Mouse (Mus musculus) embryo, embryonic 11 days (tissue): ENCODE measurements at regions not wholly inside any gene's neighbourhood (a gene's known extent, or its start where the extent isn't known, plus 50 kb on each side); places are given as distances from the start of the nearest gene placed in this dataset.
A peak's percentile ranks its signal among the peaks of the same experiment; 100 is the strongest.
"Not testable (repeated sequence)": the region's sequence is repeated elsewhere in the genome, so short reads cannot be mapped to it uniquely, and the experiment has no call there.

Experiments
- DNase-seq: peaks from one replicate; pipeline ENCODE4 v3.0.0-alpha.2; 2015

DNA sequence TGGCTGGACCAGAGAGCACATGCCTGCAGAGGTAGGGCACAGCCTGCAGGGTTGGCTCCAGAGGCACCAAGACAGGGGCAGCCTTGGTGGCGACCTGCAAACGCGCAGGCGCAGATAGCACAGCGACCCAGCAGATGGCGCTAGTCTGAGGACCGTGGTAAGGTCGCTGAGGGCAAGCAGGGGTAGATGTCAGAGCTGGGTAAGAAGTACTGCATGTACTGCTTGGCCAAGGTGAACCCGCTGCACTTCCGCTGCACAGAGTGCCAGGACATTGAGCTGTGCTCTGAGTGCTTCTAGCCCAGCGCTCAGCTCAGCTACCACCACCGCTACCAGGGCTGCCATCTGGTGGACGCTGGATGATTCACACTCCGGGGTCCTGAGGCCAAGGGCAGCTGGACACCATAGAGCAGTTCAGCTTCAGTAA, 68.3 kb downstream of the Hsp90b1 start:
- peak; percentile 85 for DNase-seq

DNA sequence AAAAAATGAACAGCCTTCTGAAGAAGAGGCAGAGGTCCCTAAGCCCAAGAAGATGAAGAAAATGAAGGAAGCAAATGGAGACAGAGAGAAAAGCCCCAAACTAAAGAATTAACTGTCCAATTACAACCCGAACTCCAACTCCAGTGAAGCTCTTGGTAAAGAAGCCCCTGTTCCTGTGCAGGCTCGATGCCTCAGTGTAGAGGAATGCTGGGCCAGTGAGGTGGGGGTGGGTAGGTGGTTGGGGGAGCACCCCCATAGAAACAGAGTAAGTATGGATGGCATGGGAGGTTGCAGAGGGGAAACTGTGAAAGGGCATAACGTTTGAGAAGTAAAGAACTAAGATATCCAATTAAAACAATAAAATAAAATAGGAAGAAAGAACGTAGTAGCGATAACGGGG, 68.8 kb downstream of the Hsp90b1 start:
- not testable (repeated sequence) for DNase-seq

DNA sequence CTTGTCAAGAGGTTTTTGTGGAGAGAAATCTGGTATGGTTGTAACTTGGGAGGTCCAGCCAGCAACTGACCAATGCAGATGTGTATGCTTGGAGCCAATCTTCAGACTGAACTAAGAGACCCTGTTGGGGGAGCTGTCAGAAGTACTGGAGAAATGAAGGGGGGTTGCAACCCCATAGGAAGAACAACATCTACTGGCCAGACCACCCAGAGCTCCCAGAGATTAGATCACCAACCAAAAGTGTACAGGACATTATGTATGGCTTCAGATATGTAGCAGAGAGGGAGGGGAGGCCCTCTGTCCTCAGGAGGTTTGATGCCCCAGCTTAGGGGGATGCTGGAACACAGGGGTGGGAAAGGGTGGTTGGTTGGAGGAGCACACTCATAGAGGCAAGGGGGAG, 78.6 kb downstream of the Hsp90b1 start:
- DNase-seq = not testable (repeated sequence)

DNA sequence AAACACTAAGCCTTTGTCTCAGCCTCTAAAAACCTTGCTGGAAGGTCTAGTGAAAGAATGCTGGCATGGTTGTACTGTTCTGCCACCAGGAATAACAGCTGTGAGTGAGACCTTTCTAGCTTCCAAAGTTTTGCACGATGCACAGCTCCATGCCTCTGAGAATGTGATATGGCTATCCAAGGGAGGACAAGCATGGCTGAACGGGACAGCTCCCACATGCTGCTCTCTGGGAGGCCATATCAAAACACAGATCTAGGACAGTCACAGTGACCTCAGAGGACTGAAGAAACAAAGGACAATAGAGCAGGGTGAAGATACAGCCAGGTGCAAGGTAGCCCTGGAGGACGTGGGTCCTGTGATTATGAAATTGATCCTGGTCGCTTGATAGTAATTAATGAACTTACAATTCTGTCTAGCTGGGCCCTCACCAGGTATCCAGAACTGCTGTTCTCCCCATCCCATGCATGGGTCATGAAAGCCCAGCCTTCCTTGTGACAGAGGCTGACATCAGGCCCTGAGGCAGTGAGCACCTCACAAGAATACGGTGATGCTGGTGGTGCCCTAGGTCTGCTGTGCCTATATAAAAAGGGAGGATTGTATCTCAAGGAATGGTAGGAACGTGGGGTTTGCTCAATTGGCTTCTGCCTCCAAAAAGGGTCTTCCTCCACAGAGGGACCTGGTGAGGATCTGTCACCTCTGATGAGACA, 87.2 kb downstream of the Hsp90b1 start:
- DNase-seq = not testable (repeated sequence)

DNA sequence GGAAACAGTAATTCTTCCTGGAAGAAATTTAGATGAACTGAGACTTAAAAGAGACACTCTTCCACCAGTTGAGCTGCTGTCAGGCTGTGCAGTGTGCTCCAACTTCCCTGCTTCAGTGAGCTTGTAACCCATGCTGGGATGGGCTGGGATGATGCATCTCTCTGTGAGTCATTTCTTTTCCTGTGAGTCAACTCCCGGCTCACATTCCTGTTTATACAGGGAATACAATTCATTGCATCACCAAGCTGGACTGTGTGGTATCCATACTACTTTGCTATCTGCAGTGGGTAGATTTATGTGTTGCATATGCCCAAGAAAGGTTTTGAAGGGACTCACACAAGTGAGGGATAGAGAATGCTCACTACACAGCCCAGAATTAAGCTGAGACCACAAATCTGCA, 93.0 kb downstream of the Hsp90b1 start:
- DNase-seq = not testable (repeated sequence)

DNA sequence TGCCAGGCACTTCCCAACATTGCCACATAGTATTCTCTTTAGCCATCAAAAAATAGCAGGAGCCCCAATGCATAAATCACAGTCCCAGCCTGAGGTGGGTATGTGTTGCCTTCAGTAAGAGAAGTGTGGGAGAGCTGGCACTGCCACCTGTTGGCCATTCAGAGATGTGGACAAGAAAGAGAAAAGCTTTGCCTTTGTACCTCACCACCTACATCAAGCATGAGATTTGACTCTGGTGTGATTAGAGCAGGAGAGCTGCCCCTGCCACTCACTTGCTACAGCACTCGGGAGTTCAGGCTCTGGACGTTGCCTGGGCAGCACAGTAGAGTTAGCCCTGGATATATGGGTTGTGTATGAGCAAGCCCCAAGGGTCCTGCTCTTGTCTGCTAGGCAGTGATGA, 95.3 kb downstream of the Hsp90b1 start:
- not testable (repeated sequence) for DNase-seq

DNA sequence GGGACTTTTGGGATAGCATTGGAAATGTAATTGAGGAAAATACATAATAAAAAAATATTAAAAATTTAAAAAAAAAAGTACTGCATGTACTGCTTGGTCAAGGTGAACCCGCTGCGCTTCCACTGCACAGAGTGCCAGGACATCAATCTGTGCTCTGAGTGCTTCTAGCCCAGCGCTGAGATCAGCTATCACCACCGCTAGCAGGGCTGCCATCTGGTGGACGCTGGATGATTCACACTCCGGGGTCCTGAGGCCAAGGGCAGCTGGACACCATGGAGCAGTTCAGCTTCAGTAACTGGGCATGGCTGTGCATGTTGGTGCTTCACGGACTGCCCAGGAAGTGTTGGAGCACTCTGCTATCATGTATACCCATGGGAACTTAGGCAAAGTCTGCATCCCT, 102.1 kb upstream of the Syn3 start:
- DNase-seq = peak; percentile 4

DNA sequence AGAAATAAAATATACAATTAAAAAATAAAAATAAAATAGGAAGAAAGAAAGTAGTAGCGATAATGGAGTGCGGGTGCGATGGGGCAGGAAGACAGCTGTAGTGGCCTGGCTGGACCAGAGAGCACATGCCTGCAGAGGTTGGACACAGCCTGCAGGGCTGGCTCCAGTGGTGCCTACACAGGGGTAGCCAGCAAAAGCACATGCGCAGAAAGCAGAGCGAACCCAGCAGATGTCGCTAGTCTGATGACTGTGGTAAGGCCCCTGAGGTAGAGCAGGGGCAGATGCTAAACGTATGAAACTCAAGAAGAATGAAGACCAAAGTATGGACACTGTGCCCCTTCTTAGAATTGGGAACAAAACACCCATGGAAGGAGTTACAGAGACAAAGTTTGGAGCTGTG, 101.3 kb upstream of the Syn3 start:
- not testable (repeated sequence) for DNase-seq

DNA sequence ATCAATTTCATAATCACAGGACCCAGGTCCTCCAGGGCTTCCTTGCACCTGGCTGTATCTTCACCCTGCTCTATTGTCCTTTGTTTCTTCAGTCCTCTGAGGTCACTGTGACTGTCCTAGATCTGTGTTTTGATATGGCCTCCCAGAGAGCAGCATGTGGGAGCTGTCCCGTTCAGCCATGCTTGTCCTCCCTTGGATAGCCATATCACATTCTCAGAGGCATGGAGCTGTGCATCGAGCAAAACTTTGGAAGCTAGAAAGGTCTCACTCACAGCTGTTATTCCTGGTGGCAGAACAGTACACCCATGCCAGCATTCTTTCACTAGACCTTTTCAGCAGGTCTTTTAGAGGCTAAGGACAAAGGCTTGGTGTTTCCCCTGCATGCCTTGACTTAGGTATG, 91.5 kb upstream of the Syn3 start:
- DNase-seq = not testable (repeated sequence)

DNA sequence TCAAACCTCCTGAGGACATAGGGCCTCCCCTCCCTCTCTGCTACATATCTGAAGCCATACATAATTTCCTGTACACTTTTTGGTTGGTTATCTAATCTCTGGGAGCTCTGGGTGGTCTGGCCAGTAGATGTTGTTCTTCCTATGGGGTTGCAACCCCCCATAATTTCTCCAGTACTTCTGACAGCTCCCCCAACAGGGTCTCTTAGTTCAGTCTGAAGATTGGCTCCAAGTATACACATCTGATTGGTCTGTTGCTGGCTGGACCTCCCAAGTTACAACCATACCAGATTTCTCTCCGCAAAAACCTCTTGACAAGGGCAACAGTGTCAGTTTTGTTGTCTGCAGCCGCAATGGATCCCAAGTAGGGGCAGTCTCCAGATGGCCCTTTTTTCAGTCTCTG, 68.2 kb upstream of the Syn3 start:
- not testable (repeated sequence) for DNase-seq

DNA sequence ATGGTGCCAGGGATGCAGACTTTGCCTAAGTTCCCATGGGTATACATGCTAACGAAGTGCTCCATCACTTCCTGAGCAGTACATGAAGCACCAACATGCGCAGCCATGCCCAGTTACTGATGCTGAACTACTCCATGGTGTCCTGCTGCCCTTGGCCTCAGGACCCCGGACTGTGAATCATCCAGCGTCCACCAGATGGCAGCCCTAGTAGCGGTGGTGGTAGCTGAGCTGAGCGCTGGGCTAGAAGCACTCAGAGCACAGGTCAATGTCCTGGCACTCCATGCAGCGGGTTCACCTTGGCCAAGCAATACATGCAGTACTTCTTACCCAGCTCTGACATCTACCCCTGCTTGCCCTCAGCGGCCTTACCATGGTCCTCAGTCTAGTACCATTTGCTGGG, 57.1 kb upstream of the Syn3 start:
- DNase-seq = peak; percentile 7
